Mouse (Mus musculus) hindbrain, embryonic 13.5 days (tissue): ENCODE results near the gene Npr1. TPM values are rescaled to one million over a fixed set of nuclear protein-coding genes. Genes with fewer than 3 reads are reported as not detected.

Source experiments
- ATAC-seq: fragments of 200-750 bp; cut with Nextera tagmentation; 2 replicates; pipeline ENCODE4 v1.8.0; 2017; ENCODE audit warnings: moderate TSS enrichment; ENCODE audit not compliant: low FRiP score
- H3K27ac ChIP-seq: fragments of 300-500 bp; sonication (generic); 2 replicates; pipeline ENCODE4 v1.5.1; 2015; ENCODE audit warnings: inconsistent platforms, mild to moderate bottlenecking, moderate library complexity
- H3K27me3 ChIP-seq: fragments of 300-500 bp; sonication (generic); 2 replicates; pipeline ENCODE4 v1.6.1; 2015; ENCODE audit warnings: mild to moderate bottlenecking, inconsistent platforms
- H3K36me3 ChIP-seq: fragments of 300-500 bp; sonication (generic); 2 replicates; pipeline ENCODE4 v1.6.1; 2015; ENCODE audit warnings: mild to moderate bottlenecking, inconsistent platforms
- H3K4me1 ChIP-seq: fragments of 300-500 bp; sonication (generic); replicated peaks from 2 replicates; pipeline ENCODE4 v1.6.1; 2015; ENCODE audit warnings: inconsistent platforms
- H3K4me2 ChIP-seq: fragments of 300-500 bp; sonication (generic); 2 replicates; pipeline ENCODE4 v1.6.1; 2015; ENCODE audit warnings: inconsistent platforms, mild to moderate bottlenecking, moderate library complexity
- H3K4me3 ChIP-seq: fragments of 300-500 bp; sonication (generic); 2 replicates; pipeline ENCODE4 v1.5.1; 2015; ENCODE audit warnings: mild to moderate bottlenecking, inconsistent platforms
- H3K9ac ChIP-seq: fragments of 300-500 bp; sonication (generic); 2 replicates; pipeline ENCODE4 v1.6.1; 2015; ENCODE audit warnings: mild to moderate bottlenecking, inconsistent platforms
- H3K9me3 ChIP-seq: fragments of 300-500 bp; sonication (generic); 2 replicates; pipeline ENCODE4 v1.6.1; 2016; ENCODE audit warnings: inconsistent platforms
- WGBS: fragments of 180-500 bp; shearing (Covaris S2); methylation state at CpG from one replicate; pipeline ENCODE4 v1.1.7; 2015; 5-methylcytosine and 5-hydroxymethylcytosine counted together
- polyA plus RNA-seq: library from polyadenylated mRNA; unstranded; fragments of >200 nt; fragmentation: Nextera tagmentation; extraction: Ambion mirVana; gene quantifications from 2 replicates; pipeline ENCODE4 v1.2.1, GENCODE M21; 2015

The Npr1 gene
- polyA plus RNA-seq, 1 experiment from 2014 or later: 3.5 TPM

- Histone ChIP-seq H3K36me3 (no peaks in the 10 kb centered on the region), H3K4me3 (no peak overlapping the region), H3K4me2 (no peak overlapping the region), H3K27me3 (peaks cover 49% of the 10 kb centered on the region), H3K4me1 (peaks cover 16% of the 10 kb centered on the region), H3K9me3 (no peaks in the 10 kb centered on the region), H3K27ac (no peak overlapping the region), H3K9ac (no peak overlapping the region)
- WGBS: 96% methylated on average over 10 of the region's 10 CpGs
- no peak for ATAC-seq
Measured at GRCm38 (mm10) chr3:90467618-90468300, 2.1 kb upstream of the Npr1 start.

GRCm38 (mm10) chr3:90466311-90466766, 673 bp upstream of the Npr1 start:
- Histone ChIP-seq H3K36me3 (no peaks in the 10 kb centered on the region), H3K4me2 (peak overlapping the region; percentile 94), H3K27me3 (peaks cover 62% of the 10 kb centered on the region), H3K27ac (no peak overlapping the region), H3K4me3 (peak overlapping the region; percentile 57), H3K9ac (peak overlapping the region; percentile 67), H3K4me1 (peaks cover 16% of the 10 kb centered on the region), H3K9me3 (no peaks in the 10 kb centered on the region)
- WGBS: under 1% methylated on average over 15 of the region's 15 CpGs
- ATAC-seq: peak; percentile 14; the same call in 1 of the 2 replicates

GRCm38 (mm10) chr3:90465081-90465685, 483 bp downstream of the Npr1 start:
- H3K4me2 ChIP-seq: peak overlapping the region; percentile 94
- no peaks in the 10 kb centered on the region for H3K9me3 ChIP-seq
- H3K36me3 ChIP-seq: no peaks in the 10 kb centered on the region
- 2% methylated on average over 70 of the region's 75 CpGs for WGBS
- peaks cover 16% of the 10 kb centered on the region for H3K4me1 ChIP-seq
- H3K27me3 ChIP-seq: peaks cover 73% of the 10 kb centered on the region
- ATAC-seq: peak; percentile 43
- no peak overlapping the region for H3K27ac ChIP-seq
- peak overlapping the region; percentile 57 for H3K4me3 ChIP-seq
- H3K9ac ChIP-seq: peak overlapping the region; percentile 67

- Histone ChIP-seq H3K27ac (no peak overlapping the region), H3K4me3 (peak overlapping the region; percentile 57), H3K4me1 (peaks cover 16% of the 10 kb centered on the region), H3K9me3 (no peaks in the 10 kb centered on the region), H3K27me3 (peaks cover 79% of the 10 kb centered on the region), H3K9ac (peak overlapping the region; percentile 67), H3K4me2 (peak overlapping the region; percentile 94), H3K36me3 (no peaks in the 10 kb centered on the region)
- peak; percentile 30 for ATAC-seq
- whole genome bisulfite sequencing: 10% methylated on average over 37 of the region's 37 CpGs
Measured at GRCm38 (mm10) chr3:90464552-90465080, 1.1 kb downstream of the Npr1 start.

- peaks cover 72% of the 10 kb centered on the region for H3K27me3 ChIP-seq
Measured at GRCm38 (mm10) chr3:90462579-90462978, 3.1 kb downstream of the Npr1 start.

GRCm38 (mm10) chr3:90461935-90462334, 3.7 kb downstream of the Npr1 start:
- WGBS: 93% methylated on average over 3 of the region's 3 CpGs
- no peaks in the 10 kb centered on the region for H3K36me3 ChIP-seq
- ATAC-seq: no peak
- H3K4me1 ChIP-seq: peaks cover 16% of the 10 kb centered on the region
- no peaks in the 10 kb centered on the region for H3K9me3 ChIP-seq
- peaks cover 73% of the 10 kb centered on the region for H3K27me3 ChIP-seq
- no peak overlapping the region for H3K27ac ChIP-seq
- no peak overlapping the region for H3K4me2 ChIP-seq
- no peak overlapping the region for H3K9ac ChIP-seq
- no peak overlapping the region for H3K4me3 ChIP-seq

More at GRCm38 (mm10) chr3:90462579-90462978, 3.1 kb downstream of the Npr1 start:
- no peak for ATAC-seq
- Histone ChIP-seq H3K4me1 (peaks cover 16% of the 10 kb centered on the region), H3K4me2 (no peak overlapping the region), H3K36me3 (no peaks in the 10 kb centered on the region), H3K4me3 (no peak overlapping the region), H3K27ac (no peak overlapping the region), H3K9me3 (no peaks in the 10 kb centered on the region), H3K9ac (no peak overlapping the region)
- 24% methylated on average over 7 of the region's 7 CpGs for WGBS

- H3K9ac ChIP-seq: no peak overlapping the region
- peaks cover 64% of the 10 kb centered on the region for H3K27me3 ChIP-seq
- no peak for ATAC-seq
- H3K4me3 ChIP-seq: no peak overlapping the region
- H3K36me3 ChIP-seq: no peaks in the 10 kb centered on the region
- no peak overlapping the region for H3K4me2 ChIP-seq
- no peaks in the 10 kb centered on the region for H3K9me3 ChIP-seq
- WGBS: 74% methylated on average over 5 of the region's 5 CpGs
- no peak overlapping the region for H3K27ac ChIP-seq
- peaks cover 6% of the 10 kb centered on the region for H3K4me1 ChIP-seq
Measured at GRCm38 (mm10) chr3:90460315-90460714, 5.4 kb downstream of the Npr1 start.

GRCm38 (mm10) chr3:90459727-90460126, 5.9 kb downstream of the Npr1 start:
- Histone ChIP-seq H3K4me1 (no peaks in the 10 kb centered on the region; the same call in 1 of the 2 replicates), H3K4me2 (no peak overlapping the region), H3K27me3 (peaks cover 58% of the 10 kb centered on the region), H3K9me3 (no peaks in the 10 kb centered on the region), H3K36me3 (no peaks in the 10 kb centered on the region), H3K4me3 (no peak overlapping the region), H3K9ac (no peak overlapping the region), H3K27ac (no peak overlapping the region)
- WGBS: 85% methylated on average over 9 of the region's 9 CpGs
- no peak for ATAC-seq

GRCm38 (mm10) chr3:90454931-90455330, 10.7 kb downstream of the Npr1 start:
- WGBS: 87% methylated on average over 14 of the region's 14 CpGs
- ATAC-seq: no peak
- H3K4me2 ChIP-seq: no peak overlapping the region

GRCm38 (mm10) chr3:90451396-90452095, 14.1 kb downstream of the Npr1 start:
- H3K9ac ChIP-seq: no peak overlapping the region
- H3K36me3 ChIP-seq: no peaks in the 10 kb centered on the region
- 62% methylated on average over 10 of the region's 10 CpGs for WGBS
- H3K27me3 ChIP-seq: no peaks in the 10 kb centered on the region
- H3K4me1 ChIP-seq: peaks cover 8% of the 10 kb centered on the region
- ATAC-seq: no peak
- H3K4me3 ChIP-seq: no peak overlapping the region
- no peak overlapping the region for H3K27ac ChIP-seq
- 0 out of 2 replicates have a peak overlapping the region, but pooled peaks have one; percentile 9 for H3K4me2 ChIP-seq
- H3K9me3 ChIP-seq: no peaks in the 10 kb centered on the region

More at GRCm38 (mm10) chr3:90454931-90455330, 10.7 kb downstream of the Npr1 start:
- H3K36me3 ChIP-seq: no peaks in the 10 kb centered on the region
- no peak overlapping the region for H3K4me3 ChIP-seq
- no peak overlapping the region for H3K9ac ChIP-seq
- H3K27ac ChIP-seq: no peak overlapping the region
- peaks cover 12% of the 10 kb centered on the region; the same call in 1 of the 2 replicates for H3K27me3 ChIP-seq
- no peaks in the 10 kb centered on the region for H3K4me1 ChIP-seq
- H3K9me3 ChIP-seq: no peaks in the 10 kb centered on the region

GRCm38 (mm10) chr3:90450874-90451273, 14.8 kb downstream of the Npr1 start:
- no peak for ATAC-seq
- no peaks in the 10 kb centered on the region for H3K9me3 ChIP-seq
- H3K27ac ChIP-seq: no peak overlapping the region
- peaks cover 13% of the 10 kb centered on the region for H3K4me1 ChIP-seq
- H3K36me3 ChIP-seq: no peaks in the 10 kb centered on the region
- 45% methylated on average over 10 of the region's 12 CpGs for WGBS
- H3K4me3 ChIP-seq: no peak overlapping the region
- H3K4me2 ChIP-seq: peak overlapping the region; percentile 9; the same call in 1 of the 2 replicates
- no peaks in the 10 kb centered on the region for H3K27me3 ChIP-seq
- H3K9ac ChIP-seq: no peak overlapping the region

- no peak overlapping the region for H3K27ac ChIP-seq
- no peak overlapping the region for H3K4me2 ChIP-seq
- no peak for ATAC-seq
- H3K9me3 ChIP-seq: no peaks in the 10 kb centered on the region
- H3K27me3 ChIP-seq: no peaks in the 10 kb centered on the region
- H3K9ac ChIP-seq: no peak overlapping the region
- H3K4me3 ChIP-seq: no peak overlapping the region
- 13% methylated on average over 6 of the region's 6 CpGs for WGBS
- H3K36me3 ChIP-seq: no peaks in the 10 kb centered on the region
- peaks cover 17% of the 10 kb centered on the region for H3K4me1 ChIP-seq
Measured at GRCm38 (mm10) chr3:90448626-90449025, 17.0 kb downstream of the Npr1 start.
